Mouse (Mus musculus) hindbrain, embryonic 10.5 days (tissue): ENCODE data around the gene Slc6a21. TPM values are rescaled to one million over a fixed set of nuclear protein-coding genes. Genes with fewer than 3 reads are reported as not detected.

Experiments
- DNase-seq: peaks from one replicate; pipeline ENCODE4 v3.0.0-alpha.2; 2017; ENCODE audit warnings: low spot score
- H3K27ac ChIP-seq: fragments of 300-500 bp; sonication (generic); 2 replicates; pipeline ENCODE4 v1.5.1; 2016; ENCODE audit warnings: mild to moderate bottlenecking, moderate library complexity
- H3K27me3 ChIP-seq: fragments of 300-500 bp; sonication (generic); 2 replicates; pipeline ENCODE4 v1.6.1; 2016; ENCODE audit warnings: mild to moderate bottlenecking; ENCODE audit not compliant: poor library complexity, insufficient read depth, severe bottlenecking
- H3K36me3 ChIP-seq: fragments of 300-500 bp; sonication (generic); 2 replicates; pipeline ENCODE4 v1.6.1; 2016; ENCODE audit warnings: mild to moderate bottlenecking, moderate library complexity
- H3K4me1 ChIP-seq: fragments of 300-500 bp; sonication (generic); replicated peaks from 2 replicates; pipeline ENCODE4 v1.6.1; 2016; ENCODE audit warnings: mild to moderate bottlenecking
- H3K4me3 ChIP-seq: fragments of 300-500 bp; sonication (generic); 2 replicates; pipeline ENCODE4 v1.5.1; 2016; ENCODE audit warnings: mild to moderate bottlenecking, moderate library complexity
- H3K9me3 ChIP-seq: fragments of 300-500 bp; sonication (generic); 2 replicates; pipeline ENCODE4 v1.6.1; 2016; ENCODE audit warnings: mild to moderate bottlenecking, moderate library complexity
- WGBS: fragments of 180-500 bp; shearing (Covaris S2); methylation state at CpG from one replicate; pipeline ENCODE4 v1.1.7; 2016; 5-methylcytosine and 5-hydroxymethylcytosine counted together
- polyA plus RNA-seq: library from polyadenylated mRNA; unstranded; fragments of >200 nt; fragmentation: Nextera tagmentation; extraction: Ambion mirVana; gene quantifications from 2 replicates; pipeline ENCODE4 v1.2.1, GENCODE M21; 2016

Slc6a21 gene
- polyA plus RNA-seq, result not detected in 2 replicates

DNA sequence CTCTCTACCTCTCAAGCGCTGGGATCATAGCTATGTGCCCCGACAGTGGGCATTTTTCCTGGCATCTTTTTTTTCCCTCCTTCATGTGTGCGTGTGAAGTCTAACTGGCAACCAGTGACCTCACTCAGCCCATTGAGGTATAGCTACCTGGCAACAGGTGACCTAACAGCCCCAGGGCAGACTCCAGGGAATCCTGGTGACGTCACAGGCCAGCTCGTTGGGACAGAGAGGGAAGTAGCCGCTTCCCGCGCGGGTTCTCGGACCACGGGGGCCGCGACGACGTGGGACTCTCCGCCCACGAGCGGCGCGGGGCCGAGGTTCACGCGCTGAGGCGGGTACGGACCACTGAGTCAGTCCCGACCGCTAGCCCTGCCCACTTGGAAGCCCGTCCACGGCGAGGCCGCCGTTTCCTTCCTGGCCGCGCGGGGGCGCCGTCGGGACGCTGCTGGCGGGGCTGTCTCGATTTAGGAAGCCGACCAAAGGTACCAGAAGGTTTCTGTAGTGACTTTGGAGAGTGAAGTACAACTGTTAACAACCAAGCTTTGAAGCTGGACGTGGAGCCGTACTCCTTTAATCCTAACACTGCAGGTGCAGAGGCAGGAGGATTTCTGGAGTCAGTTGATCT is at the start of gene Slc6a21:
Gene Slc6a21 (plus strand): TSS at position 378 of the 625 bp plus-strand sequence.
- 8% methylated on average over 44 of the region's 44 CpGs for WGBS
- H3K27ac ChIP-seq, result peak within 1 kb of the TSS; percentile 62; the same call in 1 of the 2 replicates
- DNase-seq, result peak; percentile 77
- H3K4me1 ChIP-seq, result peaks cover 6% of the 10 kb centered on the region
- peak within 1 kb of the TSS; percentile 55 for H3K4me3 ChIP-seq
- peaks cover 24% of the 10 kb centered on the region for H3K27me3 ChIP-seq
- no peaks in the 10 kb centered on the region for H3K36me3 ChIP-seq
- no peaks in the 10 kb centered on the region for H3K9me3 ChIP-seq

DNA sequence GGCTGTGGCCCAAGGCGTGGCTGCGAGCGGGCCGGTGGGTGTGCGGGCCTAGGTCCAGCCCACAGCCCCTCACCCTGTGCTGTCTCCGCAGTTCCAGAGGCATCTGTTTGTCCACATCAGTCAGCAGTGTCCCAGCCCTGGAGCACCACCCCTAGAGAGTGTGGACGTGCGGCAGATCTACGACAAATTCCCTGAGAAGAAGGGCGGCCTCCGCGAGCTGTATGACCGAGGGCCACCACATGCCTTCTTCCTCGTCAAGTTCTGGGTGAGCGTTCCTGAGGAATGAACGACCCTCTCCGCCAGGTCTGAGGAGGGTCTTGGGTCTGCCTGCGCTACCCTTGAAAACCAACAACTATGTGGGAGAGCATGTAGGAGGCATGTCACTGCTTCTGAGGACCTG is 48.8 kb upstream of the Slc6a21 start:
- H3K9me3 ChIP-seq, result no peaks in the 10 kb centered on the region
- peaks cover 22% of the 10 kb centered on the region for H3K4me1 ChIP-seq
- peak; percentile 2 for DNase-seq
- H3K4me3 ChIP-seq, result no peak overlapping the region
- no peak overlapping the region for H3K27ac ChIP-seq
- H3K27me3 ChIP-seq, result peaks cover 9% of the 10 kb centered on the region
- WGBS, result 95% methylated on average over 18 of the region's 18 CpGs
- H3K36me3 ChIP-seq, result peaks cover 98% of the 10 kb centered on the region

GRCm38 (mm10) chr7:45229046-45229445 is 48.3 kb upstream of the Slc6a21 start:
- 93% methylated on average over 8 of the region's 8 CpGs for WGBS
- no peaks in the 10 kb centered on the region for H3K9me3 ChIP-seq
- no peak overlapping the region for H3K4me3 ChIP-seq
- H3K36me3 ChIP-seq, result peaks cover 95% of the 10 kb centered on the region
- peaks cover 10% of the 10 kb centered on the region for H3K27me3 ChIP-seq
- H3K27ac ChIP-seq, result no peak overlapping the region
- DNase-seq, result no peak
- H3K4me1 ChIP-seq, result peaks cover 27% of the 10 kb centered on the region

DNA sequence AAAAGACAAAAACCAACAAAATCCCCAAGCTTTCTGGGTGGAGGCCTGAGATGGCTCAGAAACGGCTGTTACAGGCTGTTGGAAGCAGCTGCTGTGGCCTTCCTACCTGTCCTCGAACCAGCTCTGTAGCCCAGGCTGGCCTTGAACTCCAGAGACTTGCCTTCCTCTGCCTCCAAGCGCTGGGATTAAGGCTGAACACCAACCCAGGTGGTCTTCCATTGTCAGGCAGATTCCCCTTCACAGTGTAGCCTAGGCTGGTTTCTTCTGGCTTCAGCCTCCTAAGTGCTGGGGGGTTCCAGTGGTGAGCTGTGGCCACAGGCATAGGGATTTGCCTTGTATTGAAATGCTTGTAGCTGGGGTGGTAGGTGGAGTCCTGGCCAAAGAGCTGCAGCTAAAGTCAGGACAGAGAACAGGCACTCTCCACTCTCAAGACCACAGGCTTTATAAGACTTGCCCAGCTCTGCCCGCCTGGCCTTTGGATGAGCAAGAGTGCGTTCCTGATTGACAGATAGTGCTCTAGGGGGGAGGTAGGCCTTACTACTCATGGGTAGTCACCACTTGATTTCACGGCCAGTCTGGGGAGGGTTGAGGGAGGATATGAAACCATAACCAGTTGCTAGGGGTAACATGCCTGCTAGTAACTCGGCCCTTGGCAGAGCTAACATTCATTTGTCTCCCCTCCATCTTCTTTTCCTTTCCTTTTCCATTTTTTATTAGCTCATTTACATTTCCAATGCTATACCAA is 47.7 kb upstream of the Slc6a21 start:
- Histone ChIP-seq H3K9me3 (no peaks in the 10 kb centered on the region), H3K36me3 (peaks cover 93% of the 10 kb centered on the region), H3K27ac (no peak overlapping the region), H3K4me3 (no peak overlapping the region), H3K27me3 (peaks cover 12% of the 10 kb centered on the region), H3K4me1 (peaks cover 33% of the 10 kb centered on the region)
- 90% methylated on average over 7 of the region's 7 CpGs for WGBS
- peak; percentile 2 for DNase-seq

- Histone ChIP-seq H3K4me3 (no peak overlapping the region), H3K4me1 (peaks cover 44% of the 10 kb centered on the region), H3K36me3 (peaks cover 77% of the 10 kb centered on the region), H3K9me3 (no peaks in the 10 kb centered on the region), H3K27ac (0 out of 2 replicates have a peak overlapping the region, but pooled peaks have one; percentile 40), H3K27me3 (peaks cover 22% of the 10 kb centered on the region)
- 92% methylated on average over 12 of the region's 12 CpGs for WGBS
- DNase-seq, result peak; percentile 4
These were observed 46.1 kb upstream of the Slc6a21 start for GRCm38 (mm10) chr7:45231192-45231591.

- H3K9me3 ChIP-seq, result no peaks in the 10 kb centered on the region
- 92% methylated on average over 11 of the region's 11 CpGs for WGBS
- H3K4me1 ChIP-seq, result peaks cover 44% of the 10 kb centered on the region
- no peak overlapping the region for H3K4me3 ChIP-seq
- H3K27me3 ChIP-seq, result peaks cover 30% of the 10 kb centered on the region
- H3K27ac ChIP-seq, result no peak overlapping the region
- H3K36me3 ChIP-seq, result peaks cover 70% of the 10 kb centered on the region
- peak; percentile 2 for DNase-seq
These were observed 45.4 kb upstream of the Slc6a21 start for GRCm38 (mm10) chr7:45231941-45232340.

DNA sequence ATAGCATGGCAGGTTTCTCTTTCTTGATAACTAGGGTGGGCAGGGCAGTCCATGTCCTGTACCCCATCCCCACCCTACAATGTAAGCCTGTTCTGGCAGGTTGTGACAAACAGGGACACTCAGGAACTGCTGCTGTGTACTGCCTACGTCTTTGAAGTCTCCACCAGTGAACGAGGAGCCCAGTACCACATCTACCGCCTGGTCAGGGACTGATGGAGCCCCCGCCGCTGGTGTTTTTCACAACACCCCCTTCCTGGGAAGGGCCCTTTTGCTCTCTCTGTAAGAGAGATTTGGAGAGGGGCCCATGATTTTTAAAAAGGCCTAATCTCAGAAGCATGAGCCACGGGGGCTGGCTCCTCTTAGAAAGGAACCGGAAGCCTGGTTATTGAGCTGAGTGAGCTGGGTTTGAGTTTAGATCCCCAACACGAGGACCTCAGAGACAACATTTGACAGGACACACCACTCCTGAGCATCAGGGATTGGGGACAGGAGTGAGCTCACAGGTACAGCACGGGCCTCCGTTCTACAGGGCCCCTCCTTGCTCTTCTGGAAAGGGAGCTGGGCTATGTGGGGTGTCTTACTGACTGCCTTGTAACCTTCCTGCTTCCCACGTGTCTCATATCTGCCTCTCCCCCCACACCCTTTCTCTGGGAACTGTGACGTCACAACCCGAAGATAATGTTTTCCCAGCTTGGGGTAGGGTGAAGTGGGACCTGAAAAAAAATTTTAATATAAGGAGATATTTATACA is 44.4 kb upstream of the Slc6a21 start:
- peak; percentile 4 for DNase-seq
- H3K4me1 ChIP-seq, result peaks cover 44% of the 10 kb centered on the region
- 68% methylated on average over 13 of the region's 13 CpGs for WGBS
- peaks cover 60% of the 10 kb centered on the region for H3K36me3 ChIP-seq
- no peak overlapping the region for H3K4me3 ChIP-seq
- H3K27me3 ChIP-seq, result peaks cover 39% of the 10 kb centered on the region
- H3K27ac ChIP-seq, result no peak overlapping the region
- no peaks in the 10 kb centered on the region for H3K9me3 ChIP-seq

- peak; percentile 33 for DNase-seq
- Histone ChIP-seq H3K4me3 (peak overlapping the region; percentile 29), H3K27me3 (peaks cover 48% of the 10 kb centered on the region), H3K27ac (peak overlapping the region; percentile 79), H3K4me1 (peaks cover 47% of the 10 kb centered on the region), H3K9me3 (no peaks in the 10 kb centered on the region), H3K36me3 (peaks cover 51% of the 10 kb centered on the region)
- 28% methylated on average over 20 of the region's 20 CpGs for WGBS
These were observed 43.6 kb upstream of the Slc6a21 start for GRCm38 (mm10) chr7:45233580-45234332.

DNA sequence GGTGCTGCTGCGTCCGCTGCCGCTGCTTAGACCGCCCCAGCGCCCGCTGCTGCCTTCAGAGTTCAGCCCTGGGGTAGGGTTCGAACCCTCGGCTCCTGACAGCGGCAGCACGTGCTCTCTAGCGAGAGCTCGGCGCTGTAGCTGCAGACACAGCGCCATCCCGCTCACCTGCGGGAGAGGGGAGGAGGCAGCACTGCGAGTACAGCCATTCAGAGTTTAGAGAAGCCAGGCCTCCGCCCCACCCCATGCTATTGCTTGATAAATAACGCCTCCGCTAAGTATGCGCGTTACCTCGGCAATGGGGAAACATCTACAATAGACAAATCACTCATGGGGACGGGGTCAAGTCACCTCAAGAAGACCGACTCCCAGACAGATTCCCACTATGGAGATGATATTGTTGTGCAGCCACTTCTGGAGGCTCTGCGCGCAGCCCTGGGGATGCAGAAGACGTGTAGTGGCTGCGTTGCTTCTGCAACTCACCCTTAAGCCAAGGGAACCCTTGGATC is 42.9 kb upstream of the Slc6a21 start:
- peak; percentile 62 for DNase-seq
- Histone ChIP-seq H3K27ac (peak overlapping the region; percentile 79), H3K9me3 (no peaks in the 10 kb centered on the region), H3K36me3 (peaks cover 45% of the 10 kb centered on the region), H3K4me3 (peak overlapping the region; percentile 29), H3K27me3 (peaks cover 54% of the 10 kb centered on the region), H3K4me1 (peaks cover 53% of the 10 kb centered on the region)
- WGBS, result 8% methylated on average over 29 of the region's 29 CpGs

GRCm38 (mm10) chr7:45234922-45235571 is 42.3 kb upstream of the Slc6a21 start:
- WGBS, result 4% methylated on average over 21 of the region's 21 CpGs
- H3K4me1 ChIP-seq, result peaks cover 53% of the 10 kb centered on the region
- peak overlapping the region; percentile 79 for H3K27ac ChIP-seq
- H3K4me3 ChIP-seq, result peak overlapping the region; percentile 29
- no peaks in the 10 kb centered on the region for H3K9me3 ChIP-seq
- H3K27me3 ChIP-seq, result peaks cover 61% of the 10 kb centered on the region
- peak; percentile 69 for DNase-seq
- H3K36me3 ChIP-seq, result peaks cover 39% of the 10 kb centered on the region

GRCm38 (mm10) chr7:45235656-45236180 is 41.6 kb upstream of the Slc6a21 start:
- Histone ChIP-seq H3K4me1 (peaks cover 57% of the 10 kb centered on the region), H3K36me3 (peaks cover 32% of the 10 kb centered on the region), H3K27ac (peak overlapping the region; percentile 79), H3K9me3 (no peaks in the 10 kb centered on the region), H3K4me3 (peak overlapping the region; percentile 29), H3K27me3 (peaks cover 68% of the 10 kb centered on the region)
- no peak for DNase-seq
- 26% methylated on average over 17 of the region's 17 CpGs for WGBS
